Mouse (Mus musculus): ENCODE results near the gene Cyp4f18.
"Not testable (repeated sequence)": the region's sequence is repeated elsewhere in the genome, so short reads cannot be mapped to it uniquely, and the experiment has no call there.

Cyp4f18 gene

DNA sequence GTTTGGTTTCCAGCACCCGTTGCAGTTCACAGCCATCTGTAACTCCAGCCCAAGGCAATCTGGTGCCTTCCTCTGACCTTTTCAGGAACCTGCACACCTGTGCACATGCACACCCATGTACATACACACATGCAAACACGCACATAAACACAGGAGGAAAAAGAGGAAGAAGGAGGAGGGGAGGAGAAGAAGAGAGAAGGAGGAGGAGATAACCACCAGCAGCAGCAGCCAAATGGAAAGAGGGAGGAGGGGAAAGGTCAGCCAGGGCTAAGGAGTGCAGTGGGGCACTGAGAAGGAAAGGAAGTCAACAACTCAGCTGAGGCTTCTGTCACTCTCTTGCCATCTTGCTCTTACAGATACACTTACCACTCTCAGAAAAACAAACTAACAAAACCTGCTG, 28.4 kb downstream of the Cyp4f18 start:
- DNase-seq (ENCODE audit: low spot score): no peak

DNA sequence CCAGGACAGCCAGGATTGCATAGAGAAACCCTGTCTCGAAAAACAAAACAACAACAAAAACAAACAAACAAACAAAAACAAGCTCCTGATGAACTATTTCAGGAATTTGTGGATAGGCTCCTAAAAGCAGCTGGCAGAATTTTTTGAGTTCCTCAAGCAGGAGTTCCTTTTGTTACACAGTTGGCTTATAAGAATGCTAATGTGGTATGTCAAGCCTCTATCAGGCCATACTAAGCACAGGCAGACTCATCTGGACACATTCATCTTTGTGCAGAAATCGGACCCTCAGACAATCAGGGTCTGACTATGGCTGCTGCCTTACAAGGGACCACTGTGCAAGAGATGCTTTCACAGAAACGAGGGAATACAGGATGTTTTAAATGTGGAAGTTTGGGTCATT, 35.2 kb downstream of the Cyp4f18 start:
- no peak for DNase-seq (ENCODE audit: low spot score)

DNA sequence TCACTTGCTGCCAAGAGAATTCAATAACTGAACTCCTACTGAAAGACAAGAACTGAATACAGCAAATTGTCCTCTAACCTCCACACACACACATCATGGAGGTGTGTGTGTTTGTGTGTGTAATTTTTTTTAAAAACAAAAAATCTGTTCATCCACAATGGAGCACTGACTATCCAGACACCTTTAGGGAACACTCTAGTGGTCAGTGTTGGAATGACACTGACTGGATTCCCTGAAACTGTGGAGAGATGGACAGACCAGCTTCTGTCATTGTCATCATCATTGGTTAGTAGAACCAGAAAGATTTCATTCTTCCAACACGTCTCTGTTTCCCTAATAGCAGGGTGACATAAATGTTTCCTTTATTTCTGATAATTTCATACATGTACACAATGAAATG, 37.5 kb downstream of the Cyp4f18 start:
- DNase-seq (ENCODE audit: low spot score): peak; percentile 16

DNA sequence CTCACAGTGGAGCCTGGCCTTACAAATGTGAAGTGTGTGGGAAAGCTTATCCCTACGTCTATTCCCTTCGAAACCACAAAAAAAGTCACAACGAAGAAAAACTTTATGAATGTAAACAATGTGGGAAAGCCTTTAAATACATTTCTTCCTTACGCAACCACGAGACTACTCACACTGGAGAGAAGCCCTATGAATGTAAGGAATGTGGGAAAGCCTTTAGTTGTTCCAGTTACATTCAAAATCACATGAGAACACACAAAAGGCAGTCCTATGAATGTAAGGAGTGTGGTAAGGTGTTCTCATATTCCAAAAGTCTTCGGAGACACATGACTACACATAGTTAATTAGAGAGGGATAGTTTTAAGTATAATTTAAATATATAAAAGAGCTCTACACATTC, 40.8 kb downstream of the Cyp4f18 start:
- DNase-seq (ENCODE audit: low spot score): no peak

DNA sequence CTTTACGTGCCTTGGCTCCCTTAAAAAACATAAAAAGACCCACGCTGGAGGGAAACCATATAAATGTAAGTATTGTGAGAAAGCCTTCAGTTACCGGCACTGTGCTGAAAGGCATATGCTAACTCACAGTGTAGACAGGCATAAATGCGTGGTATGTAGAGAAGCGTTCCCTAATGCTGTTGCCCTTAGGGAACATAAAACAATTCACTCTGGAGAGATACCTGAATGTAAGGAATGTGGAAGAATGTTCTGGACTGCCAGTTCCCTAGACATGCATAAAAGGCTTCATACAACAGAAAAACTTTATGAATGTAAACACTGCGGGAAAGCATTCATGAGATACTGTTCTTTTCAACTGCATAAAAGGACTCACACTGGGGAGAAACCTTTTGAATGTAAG, 41.3 kb downstream of the Cyp4f18 start:
- no peak for DNase-seq (ENCODE audit: low spot score)

DNA sequence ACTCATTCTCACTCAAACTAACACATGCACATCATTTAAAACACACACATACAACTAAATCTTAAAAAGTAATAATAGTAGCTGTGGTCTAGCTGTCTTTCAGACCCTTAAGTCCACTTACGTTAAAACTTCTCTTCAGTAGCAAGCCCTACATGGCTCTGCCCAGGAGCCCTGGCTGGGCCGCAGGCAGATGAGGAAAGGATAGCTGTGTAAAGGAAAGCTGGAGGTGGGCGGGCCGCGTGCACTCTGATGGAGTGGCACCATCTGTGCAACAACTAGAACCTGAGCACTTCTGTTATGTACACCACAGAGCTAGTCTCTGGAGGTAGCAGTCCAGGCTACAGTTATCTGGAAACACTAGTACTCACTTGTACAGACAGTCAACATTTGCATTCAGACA, 42.2 kb downstream of the Cyp4f18 start:
- no peak for DNase-seq (ENCODE audit: low spot score)

DNA sequence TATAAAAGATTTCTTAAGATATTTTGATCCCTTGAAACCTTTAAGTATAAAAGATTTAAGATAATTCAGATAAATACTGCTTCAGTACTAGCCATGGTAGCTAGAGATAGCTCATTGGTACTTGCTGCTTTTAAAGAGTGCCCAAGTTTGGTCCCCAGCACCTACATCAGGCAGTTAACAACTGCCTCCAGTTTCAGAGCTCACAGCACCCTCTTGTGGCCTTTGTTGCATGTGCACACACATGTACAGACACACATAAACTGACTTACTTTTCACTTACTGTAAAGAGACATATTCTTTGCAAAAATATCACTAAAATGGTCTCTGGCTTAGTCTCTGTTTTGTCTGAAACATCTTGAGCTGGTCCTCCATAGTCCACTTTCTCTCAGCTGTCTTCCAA, 43.0 kb downstream of the Cyp4f18 start:
- no peak for DNase-seq (ENCODE audit: low spot score)

DNA sequence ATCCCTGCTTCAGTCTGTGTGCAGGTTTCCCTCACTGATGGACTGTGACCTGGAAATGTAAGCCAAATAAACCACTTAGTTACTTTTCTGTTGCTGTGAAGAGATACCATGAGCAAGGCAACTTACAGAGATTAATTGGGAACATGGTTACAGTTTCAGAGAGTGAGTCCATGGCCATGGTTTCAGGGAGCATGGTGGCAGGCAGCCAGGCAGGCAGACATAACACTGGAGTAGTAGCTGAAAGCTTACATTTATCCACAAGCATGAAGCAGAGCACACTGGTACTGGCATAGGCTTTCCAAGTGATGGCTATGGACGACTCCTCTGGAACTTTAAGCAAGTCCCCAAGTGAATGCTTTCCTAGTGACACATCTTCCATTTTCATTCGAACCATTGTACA, 44.3 kb downstream of the Cyp4f18 start:
- DNase-seq (ENCODE audit: low spot score): no peak

DNA sequence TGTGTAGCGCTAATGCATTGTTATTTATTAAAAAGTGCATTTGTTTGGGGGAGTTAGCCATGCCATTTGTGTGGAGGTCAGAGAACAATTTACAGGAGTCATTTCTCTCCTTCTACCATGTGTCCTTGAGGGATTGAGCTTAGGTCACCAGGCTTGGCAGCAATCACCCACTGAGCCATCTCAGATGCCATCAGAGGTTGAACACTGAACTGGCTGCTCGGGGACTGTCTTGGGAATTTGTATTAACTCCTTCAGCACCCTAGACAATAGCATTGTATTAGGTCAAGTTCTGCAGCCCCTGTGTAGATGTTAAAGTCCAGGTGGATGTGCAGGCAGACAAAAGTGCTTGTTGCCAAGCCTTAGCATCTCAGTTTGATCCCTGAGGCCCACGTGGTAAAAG, 45.4 kb downstream of the Cyp4f18 start:
- DNase-seq (ENCODE audit: low spot score): no peak

DNA sequence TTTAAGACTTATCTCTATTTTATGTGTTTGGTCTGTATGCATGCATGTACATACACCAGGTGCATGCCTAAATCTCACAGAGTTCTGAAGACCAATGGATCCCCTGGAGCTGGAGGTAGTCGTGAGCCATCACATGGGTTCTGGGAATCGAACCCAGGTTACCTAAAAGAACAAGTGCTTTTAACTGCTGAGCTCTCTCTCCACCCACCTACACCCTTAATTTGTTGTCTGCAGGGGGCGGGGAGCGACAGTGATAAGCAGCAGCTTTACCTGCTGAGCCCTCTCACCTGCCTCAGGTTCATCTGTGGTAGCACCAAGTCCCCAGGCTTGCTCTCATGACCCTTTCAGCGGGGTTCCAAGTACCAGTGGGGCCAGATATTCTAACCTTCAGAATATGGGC, 47.6 kb downstream of the Cyp4f18 start:
- no peak for DNase-seq (ENCODE audit: low spot score)

DNA sequence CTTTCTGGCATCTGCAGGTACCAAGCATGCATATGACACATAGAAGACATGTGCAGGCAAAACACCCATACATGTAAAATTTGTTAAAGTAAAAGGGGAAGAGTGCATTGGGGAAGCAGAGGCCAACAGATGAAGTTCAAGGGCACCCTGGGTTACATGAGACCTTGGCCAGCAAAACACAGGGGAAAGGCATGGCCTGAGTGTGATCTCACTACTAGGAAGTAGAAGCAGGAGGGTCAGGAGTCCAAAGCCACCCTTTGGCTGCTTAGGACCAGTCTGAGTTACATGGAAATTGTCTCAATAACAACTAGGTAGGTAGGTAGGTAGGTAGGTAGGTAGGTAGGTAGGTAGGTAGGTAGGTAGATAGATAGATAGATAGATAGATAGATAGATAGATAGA, 48.9 kb downstream of the Cyp4f18 start:
- no peak for DNase-seq (ENCODE audit: low spot score)

DNA sequence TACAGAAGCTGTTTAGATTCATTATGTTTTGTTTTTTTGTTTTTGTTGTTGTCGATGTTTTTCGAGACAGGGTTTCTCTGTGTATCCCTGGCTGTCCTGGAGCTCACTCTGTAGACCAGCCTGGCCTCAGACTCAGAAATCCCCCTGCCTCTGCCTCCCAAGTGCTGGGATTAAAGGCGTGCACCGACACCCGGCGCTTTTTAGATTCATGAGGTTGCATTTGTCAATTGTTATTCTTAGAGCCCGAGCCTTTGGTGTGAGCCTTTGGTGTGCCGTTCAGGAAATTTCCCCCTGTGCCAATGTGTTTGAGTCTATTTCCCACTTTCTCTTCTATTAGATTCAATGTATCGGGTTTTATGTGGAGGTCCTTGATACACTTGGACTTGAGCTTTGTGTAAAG, 54.8 kb downstream of the Cyp4f18 start:
- no peak for DNase-seq (ENCODE audit: low spot score)

DNA sequence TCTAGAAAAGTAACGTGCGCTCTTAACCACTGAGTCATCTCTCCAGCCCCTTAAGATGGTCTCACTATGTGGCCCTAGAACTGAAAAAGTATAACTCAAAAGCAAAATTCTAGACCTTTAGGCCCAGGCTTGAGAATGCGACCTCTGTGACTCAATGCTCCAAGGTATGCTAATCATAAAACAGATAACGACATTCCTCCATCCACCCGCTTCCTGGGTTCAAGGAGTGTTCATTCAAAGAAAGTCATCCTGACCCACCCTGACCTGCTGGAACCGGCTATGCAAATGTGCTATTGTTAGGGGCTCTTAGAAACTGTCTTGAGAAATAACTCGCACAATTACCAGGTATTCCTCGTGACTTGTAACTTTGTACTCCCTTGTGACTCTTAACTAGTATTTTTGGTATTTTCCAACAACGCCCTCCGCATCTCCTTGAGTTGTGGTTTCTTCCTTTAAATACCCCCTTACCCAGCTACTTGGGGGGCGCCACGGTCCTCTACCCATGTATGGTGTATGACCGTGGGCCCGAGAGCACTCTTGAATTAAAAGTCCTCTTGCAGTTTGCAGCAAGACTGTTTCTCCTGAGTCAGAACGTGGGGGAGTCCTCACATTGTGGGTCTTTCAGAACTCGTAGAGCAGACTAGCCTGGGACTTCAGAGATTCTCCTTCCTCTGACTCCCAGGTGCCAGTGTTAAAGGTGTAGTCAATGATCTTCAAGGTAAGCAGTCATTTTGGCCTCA, 56.3 kb downstream of the Cyp4f18 start:
- not testable (repeated sequence) for DNase-seq (ENCODE audit: low spot score)

DNA sequence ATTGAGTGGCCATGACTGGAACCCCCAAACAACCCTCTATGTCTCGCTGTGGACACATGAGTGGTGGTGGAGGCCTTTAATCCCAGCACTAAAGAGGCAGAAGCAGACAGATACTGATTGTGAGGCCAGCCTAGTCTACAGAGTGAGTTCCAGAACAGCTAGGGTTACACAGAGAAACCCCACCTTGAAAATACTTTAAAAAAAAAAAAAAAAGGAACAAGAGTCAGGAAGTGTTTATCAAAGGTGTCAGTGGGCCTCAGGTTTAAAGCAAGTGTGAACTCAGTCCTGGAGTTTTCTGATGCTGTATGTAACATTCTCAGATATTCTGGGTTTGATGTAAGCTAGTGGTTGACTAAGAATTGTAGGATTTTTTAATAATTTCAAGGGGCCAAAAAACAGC, 56.9 kb downstream of the Cyp4f18 start:
- DNase-seq (ENCODE audit: low spot score): no peak

DNA sequence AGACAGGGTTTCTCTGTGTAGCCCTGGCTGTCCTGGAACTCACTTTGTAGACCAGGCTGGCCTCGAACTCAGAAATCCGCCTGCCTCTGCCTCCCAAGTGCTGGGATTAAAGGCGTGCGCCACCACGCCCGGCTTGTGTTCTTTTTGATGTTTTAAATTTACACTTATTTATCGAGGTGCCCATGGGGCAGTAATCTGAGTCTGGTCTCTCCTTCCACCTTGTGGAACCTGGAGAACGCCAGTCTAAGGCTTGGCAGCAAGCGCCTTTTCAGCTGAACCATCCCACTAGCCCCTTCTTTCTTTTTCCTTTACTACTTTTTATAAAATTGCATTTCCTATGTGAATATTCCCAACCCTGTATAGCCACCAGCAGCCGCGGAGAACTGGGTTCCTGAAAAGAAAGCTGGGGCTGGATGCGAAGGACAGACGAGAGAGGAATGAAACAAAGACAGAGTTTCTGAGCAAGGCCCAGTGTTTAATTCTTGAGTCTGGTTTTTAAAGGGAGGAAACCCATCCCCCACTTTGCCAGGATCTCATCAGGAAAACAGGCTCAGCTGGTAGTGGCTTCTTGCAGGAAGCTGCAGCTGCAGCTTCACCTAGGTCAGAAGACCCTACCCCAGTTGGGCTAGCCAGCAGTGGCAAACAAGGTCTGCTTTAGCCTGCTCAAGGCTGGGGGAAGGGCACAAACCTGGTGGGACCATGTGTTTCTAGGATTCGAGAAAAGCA, 57.8 kb downstream of the Cyp4f18 start:
- DNase-seq (ENCODE audit: low spot score): no peak

DNA sequence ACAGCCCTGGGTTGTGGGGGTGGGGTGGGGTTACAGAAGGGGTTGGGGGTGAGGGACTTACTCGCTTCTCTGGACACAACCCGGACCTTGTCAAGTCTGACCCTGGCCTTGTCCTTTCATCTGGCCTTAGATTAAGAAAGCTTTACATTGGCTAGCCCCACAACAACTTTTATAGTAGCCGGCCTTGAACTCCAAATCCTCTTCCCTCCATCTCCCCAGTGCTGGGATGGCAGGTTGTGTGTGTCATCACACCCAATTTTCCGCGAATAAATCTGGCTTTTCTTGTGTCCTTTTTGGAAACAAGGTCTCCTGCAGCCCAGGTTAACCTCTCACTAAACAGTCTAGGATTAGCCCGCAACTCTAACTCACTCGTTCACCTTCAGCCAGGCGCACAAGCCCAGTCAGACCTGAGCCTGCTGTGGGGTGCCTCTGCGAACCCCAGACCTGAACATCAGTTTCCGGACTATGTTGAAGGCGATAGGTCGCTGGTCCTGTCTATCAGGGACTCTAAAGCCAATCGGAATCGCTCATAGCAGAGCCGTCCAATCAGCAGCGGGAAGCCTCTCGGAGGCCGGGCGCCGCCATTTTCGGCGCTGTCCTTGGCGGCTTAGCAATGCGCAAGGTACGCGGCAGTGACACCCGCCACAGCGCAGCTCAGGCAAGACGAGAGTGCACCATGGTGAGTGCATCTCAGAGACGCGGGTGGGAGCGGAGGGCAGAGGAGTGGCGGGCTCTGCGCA, 58.8 kb downstream of the Cyp4f18 start, which contains the start of gene Zfp961:
TSS of gene Zfp961 (plus strand) at position 557 of the 740 bp plus-strand sequence.
- DNase-seq (ENCODE audit: low spot score): peak; percentile 99

DNA sequence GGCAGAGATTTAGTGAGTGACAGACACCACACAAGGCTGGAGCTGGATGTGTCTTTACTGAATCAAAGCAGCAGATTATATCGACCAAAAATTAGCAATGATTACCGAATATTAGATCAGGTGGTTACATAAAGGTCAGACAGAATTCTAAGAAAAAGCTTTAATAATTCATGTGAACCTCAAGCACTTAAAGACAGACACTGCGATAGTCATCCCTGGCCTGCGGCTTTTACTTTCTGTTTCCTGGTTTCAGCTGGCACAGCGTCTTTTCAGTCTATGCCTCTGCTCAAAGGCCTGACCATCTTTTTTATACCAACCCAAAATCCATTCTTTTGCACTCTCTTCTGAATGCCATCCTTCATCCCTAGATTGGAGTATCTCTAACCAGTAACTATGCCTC, 60.8 kb downstream of the Cyp4f18 start:
- DNase-seq (ENCODE audit: low spot score): no peak

DNA sequence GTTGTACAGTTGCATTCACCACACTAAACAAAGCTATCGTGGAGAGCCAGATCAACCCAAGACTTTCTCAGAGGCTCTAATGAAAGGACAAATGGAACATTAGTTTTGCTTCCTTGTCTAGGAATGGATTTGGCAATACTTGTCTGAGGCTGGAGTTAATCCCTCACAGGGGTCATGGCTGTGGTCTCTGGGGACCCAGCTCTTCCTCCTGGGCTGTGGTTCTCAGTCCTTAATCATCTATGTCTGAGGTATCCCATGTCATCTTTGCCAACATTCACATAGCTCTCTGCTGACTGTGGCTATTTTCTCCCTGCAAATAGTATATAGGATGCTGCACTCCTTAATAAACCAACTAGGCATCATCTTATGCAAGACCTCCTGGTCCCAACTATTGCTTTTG, 67.7 kb downstream of the Cyp4f18 start:
- no peak for DNase-seq (ENCODE audit: low spot score)

DNA sequence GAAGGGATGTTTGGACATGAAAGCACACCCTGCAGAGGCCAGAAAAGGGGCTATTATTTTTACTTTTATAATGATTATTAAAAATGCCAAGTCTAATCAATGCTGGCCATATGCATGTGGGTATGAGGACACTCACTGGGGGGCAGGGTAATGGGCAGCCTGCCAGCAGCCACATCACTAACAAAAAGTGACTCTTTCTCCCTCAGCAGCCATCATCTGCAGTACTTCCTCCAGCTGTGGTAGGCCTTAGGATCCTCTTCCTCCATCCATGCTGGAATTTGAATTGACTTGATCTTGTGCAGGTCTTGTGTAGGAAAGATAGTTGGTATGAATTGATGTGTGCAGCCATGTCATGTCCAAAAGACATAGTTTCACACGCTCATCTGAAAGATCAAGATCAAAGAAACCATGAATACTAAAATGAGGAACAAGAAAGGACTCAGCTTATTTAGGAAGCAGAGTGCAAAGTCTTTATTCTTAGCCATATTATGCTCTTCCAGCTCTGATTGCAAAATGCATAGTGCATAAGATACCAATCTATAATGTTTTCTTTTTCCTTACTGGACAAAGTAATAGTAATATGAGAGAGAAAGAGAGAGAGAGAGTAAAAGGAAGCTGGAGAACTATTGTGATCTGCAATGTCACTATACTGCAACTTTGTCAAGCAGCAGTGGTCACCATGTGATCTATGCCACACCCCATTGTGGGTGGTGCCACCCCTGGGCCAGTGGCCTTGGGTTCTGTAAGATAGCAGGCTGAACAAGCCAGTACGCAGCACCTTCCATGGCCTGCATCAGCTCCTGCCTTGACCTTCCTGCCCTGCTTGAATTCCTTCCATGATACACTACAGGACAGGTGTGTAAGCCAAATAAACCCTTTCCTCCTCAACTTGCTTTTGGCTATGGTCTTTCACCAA, 68.9 kb downstream of the Cyp4f18 start:
- DNase-seq (ENCODE audit: low spot score): peak; percentile 45

All from c-Kit-positive CD71-positive TER-119-positive erythroid progenitor cells, embryonic 14.5 days (primary cell).